Mouse (Mus musculus) limb, embryonic 10.5 days (tissue): ENCODE data around the gene Psors1c2. TPM values are rescaled to one million over a fixed set of nuclear protein-coding genes. Genes with fewer than 3 reads are reported as not detected.

Experiments used
- DNase-seq: peaks from one replicate; pipeline ENCODE4 v3.0.0-alpha.2; 2017; ENCODE audit warnings: low spot score
- H3K27ac ChIP-seq: fragments of 300-500 bp; sonication (generic); 2 replicates; pipeline ENCODE4 v1.5.1; 2016; ENCODE audit warnings: mild to moderate bottlenecking
- H3K27me3 ChIP-seq: fragments of 300-500 bp; sonication (generic); 2 replicates; pipeline ENCODE4 v1.6.1; 2016; ENCODE audit warnings: low read depth, mild to moderate bottlenecking; ENCODE audit not compliant: poor library complexity, severe bottlenecking
- H3K36me3 ChIP-seq: fragments of 300-500 bp; sonication (generic); 2 replicates; pipeline ENCODE4 v1.6.1; 2016; ENCODE audit warnings: mild to moderate bottlenecking, moderate library complexity
- H3K4me1 ChIP-seq: fragments of 300-500 bp; sonication (generic); 2 replicates; pipeline ENCODE4 v1.6.1; 2016
- H3K4me3 ChIP-seq: fragments of 300-500 bp; sonication (generic); 2 replicates; pipeline ENCODE4 v1.5.1; 2016; ENCODE audit warnings: mild to moderate bottlenecking, moderate library complexity
- H3K9me3 ChIP-seq: fragments of 300-500 bp; sonication (generic); replicated peaks from 2 replicates; pipeline ENCODE4 v1.6.1; 2016; ENCODE audit warnings: mild to moderate bottlenecking
- WGBS: fragments of 180-500 bp; shearing (Covaris S2); methylation state at CpG from one replicate; pipeline ENCODE4 v1.1.7; 2016; 5-methylcytosine and 5-hydroxymethylcytosine counted together
- polyA plus RNA-seq: library from polyadenylated mRNA; unstranded; fragments of >200 nt; fragmentation: Nextera tagmentation; extraction: Ambion mirVana; gene quantifications from 2 replicates; pipeline ENCODE4 v1.2.1, GENCODE M21; 2016

The Psors1c2 gene
- 1.4 TPM in 2 replicates for polyA plus RNA-seq

DNA sequence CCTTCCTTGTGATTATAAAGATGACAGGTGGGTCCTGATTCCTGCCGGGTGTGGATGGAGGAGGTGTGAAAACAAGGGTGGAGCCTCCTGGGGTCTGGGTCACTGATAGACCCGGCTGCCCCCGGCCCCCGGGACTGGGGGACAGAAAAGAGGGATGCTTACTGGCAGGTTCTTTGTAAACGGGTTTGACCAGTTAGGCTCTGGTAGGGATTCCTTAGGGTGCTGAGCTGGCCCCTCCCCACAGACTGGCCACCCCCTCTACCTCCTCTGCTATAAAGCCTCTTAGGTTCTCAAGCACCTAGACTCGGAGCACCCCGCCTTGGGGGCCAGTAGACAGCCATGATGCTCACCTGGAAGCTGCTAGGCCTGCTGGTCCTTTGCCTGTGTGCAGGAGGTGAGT lies at the start of gene Psors1c2:
Gene Psors1c2 (plus strand): TSS at position 301 of the 400 bp plus-strand sequence.
- Histone ChIP-seq H3K4me1 (peaks cover 9% of the 10 kb centered on the region), H3K27ac (no peak within 1 kb of the TSS), H3K9me3 (no peaks in the 10 kb centered on the region), H3K36me3 (peaks cover 30% of the 10 kb centered on the region), H3K27me3 (no peaks in the 10 kb centered on the region), H3K4me3 (no peak within 1 kb of the TSS)
- 21% methylated on average over 7 of the region's 7 CpGs for WGBS
- no peak for DNase-seq

DNA sequence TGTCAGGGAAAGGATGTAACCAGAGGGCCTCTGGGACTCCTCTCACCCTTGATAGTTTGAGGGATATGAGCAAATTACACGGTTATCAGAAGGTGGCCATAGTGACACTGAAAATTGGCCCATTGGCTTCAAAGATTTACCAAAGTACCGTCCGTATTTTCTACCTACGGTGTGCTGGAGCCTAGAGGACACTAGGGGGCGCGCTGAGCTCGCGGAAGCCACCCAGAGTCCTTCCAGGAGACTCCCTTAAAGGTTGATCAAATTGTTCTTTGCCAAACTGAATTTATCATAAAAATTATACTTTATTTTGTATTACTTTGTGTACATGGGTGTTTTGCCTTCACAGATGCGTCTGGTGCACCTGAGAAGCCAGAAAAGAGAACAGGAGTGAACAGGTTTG lies 48.9 kb upstream of the Psors1c2 start:
- Histone ChIP-seq H3K9me3 (no peaks in the 10 kb centered on the region), H3K27ac (no peak overlapping the region), H3K27me3 (no peaks in the 10 kb centered on the region), H3K36me3 (no peaks in the 10 kb centered on the region), H3K4me1 (no peaks in the 10 kb centered on the region), H3K4me3 (no peak overlapping the region)
- WGBS = 1% methylated on average over 9 of the region's 9 CpGs
- DNase-seq = peak; percentile 79

DNA sequence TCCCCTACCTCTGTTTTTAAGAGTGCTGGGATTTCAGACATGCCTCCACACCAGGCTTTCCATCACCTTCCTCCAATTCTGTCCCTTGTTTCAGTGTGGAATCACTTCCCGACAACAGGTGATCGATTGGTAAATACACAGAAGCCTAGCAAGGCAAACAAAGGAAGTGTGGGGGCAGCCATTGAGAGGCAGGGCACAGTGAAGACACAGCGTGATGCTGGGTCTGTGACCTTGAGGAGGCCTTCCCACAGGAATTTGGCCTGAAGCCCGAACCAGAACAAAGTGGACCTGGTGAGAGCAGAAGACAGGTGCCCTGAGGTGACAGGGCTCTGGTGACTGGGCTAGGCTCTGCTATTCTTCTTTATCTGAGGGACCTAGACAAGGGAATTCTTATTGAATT lies 47.3 kb upstream of the Psors1c2 start:
- Histone ChIP-seq H3K4me1 (no peaks in the 10 kb centered on the region), H3K36me3 (no peaks in the 10 kb centered on the region), H3K4me3 (no peak overlapping the region), H3K27me3 (no peaks in the 10 kb centered on the region), H3K27ac (no peak overlapping the region), H3K9me3 (no peaks in the 10 kb centered on the region)
- no peak for DNase-seq
- whole genome bisulfite sequencing = 42% methylated on average over 4 of the region's 4 CpGs

DNA sequence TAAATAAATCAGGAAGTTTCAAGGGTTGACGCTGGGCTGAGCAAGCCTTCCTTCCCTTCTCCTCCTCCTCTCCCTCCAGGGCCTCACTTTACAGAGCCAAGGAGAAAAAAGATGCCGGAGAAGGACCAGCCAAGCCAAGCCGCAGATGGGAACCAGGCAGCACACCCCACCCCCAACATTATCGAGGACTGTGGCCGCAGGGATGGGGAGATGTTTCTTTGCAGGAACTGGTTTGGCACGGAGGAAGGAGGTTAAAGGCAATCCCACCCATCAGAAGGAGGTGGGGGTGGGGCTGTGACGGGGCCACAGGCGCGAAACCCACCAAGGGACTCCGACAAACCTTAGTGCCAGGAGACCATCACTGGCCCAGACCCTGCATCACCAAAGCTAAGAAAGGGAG lies 46.3 kb upstream of the Psors1c2 start:
- Histone ChIP-seq H3K4me3 (no peak overlapping the region), H3K36me3 (no peaks in the 10 kb centered on the region), H3K27ac (no peak overlapping the region), H3K4me1 (no peaks in the 10 kb centered on the region), H3K9me3 (no peaks in the 10 kb centered on the region), H3K27me3 (no peaks in the 10 kb centered on the region)
- DNase-seq = no peak
- WGBS = 52% methylated on average over 10 of the region's 10 CpGs

DNA sequence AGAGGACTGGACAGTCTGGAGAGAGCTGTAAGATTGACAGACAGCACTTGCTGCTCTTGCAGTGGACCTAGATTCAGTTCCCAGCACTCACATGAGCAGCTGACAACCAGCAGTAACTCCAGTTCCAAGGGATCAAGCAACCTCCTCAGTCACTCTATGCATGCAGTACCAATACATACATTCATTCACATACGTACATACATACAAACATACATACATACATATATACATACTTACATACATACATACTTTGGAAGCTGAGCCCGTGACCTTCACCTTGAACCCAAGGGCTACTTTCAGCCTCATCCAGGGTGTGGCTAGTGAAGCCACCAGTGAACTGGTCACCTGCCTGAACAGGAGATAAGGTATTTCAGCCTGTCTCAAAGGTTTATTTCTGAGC lies 45.0 kb upstream of the Psors1c2 start:
- H3K36me3 ChIP-seq = no peaks in the 10 kb centered on the region
- no peaks in the 10 kb centered on the region for H3K4me1 ChIP-seq
- DNase-seq = no peak
- WGBS = 96% methylated on average over 2 of the region's 2 CpGs
- no peaks in the 10 kb centered on the region for H3K27me3 ChIP-seq
- no peaks in the 10 kb centered on the region for H3K9me3 ChIP-seq
- no peak overlapping the region for H3K4me3 ChIP-seq
- H3K27ac ChIP-seq = no peak overlapping the region

DNA sequence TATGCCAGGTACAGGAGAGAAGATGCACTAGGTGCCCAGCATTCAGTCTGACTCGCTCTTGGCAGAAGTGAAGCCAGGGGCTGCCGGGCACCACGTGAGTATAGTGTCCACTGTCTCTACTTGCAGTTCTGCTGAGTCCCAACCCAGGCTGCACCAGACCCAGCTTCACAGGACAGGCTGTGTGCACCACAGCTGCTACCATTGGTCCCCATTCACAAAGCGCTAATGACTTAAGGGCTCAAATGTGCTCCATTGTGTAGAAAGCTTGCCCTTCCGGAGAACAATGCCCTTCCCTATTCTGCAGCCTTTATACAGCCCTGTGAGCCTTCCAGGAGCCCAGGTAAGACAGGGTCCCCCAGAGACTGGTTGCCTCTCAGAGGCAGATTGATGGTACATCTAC lies 42.7 kb upstream of the Psors1c2 start:
- Histone ChIP-seq H3K9me3 (no peaks in the 10 kb centered on the region), H3K27ac (no peak overlapping the region), H3K36me3 (no peaks in the 10 kb centered on the region), H3K4me3 (no peak overlapping the region), H3K27me3 (no peaks in the 10 kb centered on the region), H3K4me1 (no peaks in the 10 kb centered on the region)
- 80% methylated on average over 5 of the region's 5 CpGs for WGBS
- DNase-seq = no peak

DNA sequence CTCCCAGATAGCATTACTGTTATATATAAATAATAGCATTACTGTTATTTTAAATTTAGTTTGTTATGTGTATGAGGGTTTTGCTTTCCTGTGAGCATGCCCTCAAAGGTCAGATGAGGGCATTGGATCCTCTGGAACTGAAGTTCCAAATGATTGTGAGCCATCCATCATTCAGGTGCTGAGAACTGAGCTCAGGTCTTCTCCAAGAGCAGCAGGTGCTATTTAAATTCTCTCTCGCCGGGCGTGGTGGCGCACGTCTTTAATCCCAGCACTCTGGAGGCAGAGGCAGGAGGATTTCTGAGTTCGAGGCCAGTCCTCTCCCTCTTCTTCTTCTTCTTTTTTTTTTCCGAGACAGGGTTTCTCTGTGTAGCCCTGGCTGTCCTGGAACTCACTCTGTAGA lies 35.9 kb upstream of the Psors1c2 start:
- DNase-seq = no peak
- Histone ChIP-seq H3K4me1 (peaks cover 3% of the 10 kb centered on the region), H3K9me3 (no peaks in the 10 kb centered on the region), H3K27ac (no peak overlapping the region), H3K4me3 (no peak overlapping the region), H3K36me3 (no peaks in the 10 kb centered on the region), H3K27me3 (no peaks in the 10 kb centered on the region)
- 94% methylated on average over 7 of the region's 7 CpGs for WGBS

DNA sequence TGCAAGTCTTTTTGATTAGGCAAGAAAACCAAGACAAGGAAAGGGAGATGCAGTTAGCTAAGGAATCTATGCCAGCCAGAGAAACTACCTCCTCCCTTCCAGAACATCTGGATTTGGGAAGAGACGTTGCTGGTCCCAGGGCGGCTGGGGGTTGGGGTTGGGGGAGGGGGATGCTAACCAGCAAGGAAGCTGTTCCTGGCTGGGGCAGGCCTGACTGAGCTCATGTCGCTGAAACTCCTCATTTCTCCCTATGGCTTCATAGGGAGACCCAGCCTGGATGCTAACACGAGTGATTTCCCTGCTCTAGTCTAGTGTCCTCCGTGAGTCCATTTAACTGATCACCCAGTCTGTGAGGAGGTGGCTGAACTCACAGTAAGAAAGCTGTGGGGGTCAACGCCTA lies 30.8 kb upstream of the Psors1c2 start:
- Histone ChIP-seq H3K4me1 (peaks cover 28% of the 10 kb centered on the region), H3K27ac (peak overlapping the region; percentile 81), H3K27me3 (peaks cover 35% of the 10 kb centered on the region), H3K4me3 (0 out of 2 replicates have a peak overlapping the region, but pooled peaks have one; percentile 6), H3K36me3 (no peaks in the 10 kb centered on the region), H3K9me3 (no peaks in the 10 kb centered on the region)
- DNase-seq = peak; percentile 64
- WGBS = 5% methylated on average over 6 of the region's 6 CpGs

DNA sequence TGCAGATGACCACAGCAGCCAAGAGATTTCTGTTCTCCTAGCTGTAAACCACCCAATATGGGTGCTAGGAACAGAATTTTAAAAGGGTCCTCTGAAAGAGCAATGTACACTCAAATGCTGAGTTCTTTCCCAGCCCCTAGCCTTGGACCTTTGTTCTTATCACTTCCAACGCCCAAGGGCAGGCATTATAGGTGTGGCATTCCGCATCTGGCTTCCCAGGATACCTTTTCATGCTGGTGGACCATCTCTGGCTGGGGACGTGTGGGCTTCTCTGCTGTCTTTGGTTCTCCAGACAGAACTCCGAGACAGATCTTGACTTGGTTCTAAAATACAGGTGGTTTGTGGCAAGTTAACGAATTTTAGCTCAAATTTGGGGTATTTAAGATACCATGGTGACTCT lies 30.2 kb upstream of the Psors1c2 start:
- whole genome bisulfite sequencing = 48% methylated on average over 5 of the region's 5 CpGs
- peak overlapping the region; percentile 81 for H3K27ac ChIP-seq
- no peaks in the 10 kb centered on the region for H3K36me3 ChIP-seq
- no peaks in the 10 kb centered on the region for H3K9me3 ChIP-seq
- H3K4me3 ChIP-seq = no peak overlapping the region
- no peak for DNase-seq
- peaks cover 40% of the 10 kb centered on the region for H3K27me3 ChIP-seq
- peaks cover 28% of the 10 kb centered on the region for H3K4me1 ChIP-seq

DNA sequence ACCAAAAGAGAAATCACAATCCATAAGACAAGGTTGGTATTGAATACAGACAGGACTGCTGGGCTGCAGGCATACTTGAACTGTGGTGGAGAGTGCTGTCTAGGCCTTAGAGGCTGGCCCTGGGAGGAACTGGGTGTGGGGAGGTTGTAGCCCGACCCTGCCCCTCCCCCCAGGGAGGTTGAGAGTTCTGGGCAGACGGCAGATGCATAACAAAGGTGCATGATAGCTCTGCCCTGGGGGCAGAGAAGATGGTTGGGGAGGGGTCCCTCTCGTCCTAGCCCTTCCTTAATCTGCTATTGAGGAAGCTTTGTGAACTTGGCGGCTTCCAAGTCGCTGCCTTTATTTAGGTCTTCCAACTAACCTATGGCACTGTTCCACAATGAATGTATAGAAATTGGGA lies 29.2 kb upstream of the Psors1c2 start:
- H3K4me3 ChIP-seq = no peak overlapping the region
- H3K4me1 ChIP-seq = peaks cover 28% of the 10 kb centered on the region
- peaks cover 50% of the 10 kb centered on the region for H3K27me3 ChIP-seq
- DNase-seq = no peak
- no peak overlapping the region for H3K27ac ChIP-seq
- WGBS = 27% methylated on average over 5 of the region's 5 CpGs
- no peaks in the 10 kb centered on the region for H3K9me3 ChIP-seq
- H3K36me3 ChIP-seq = no peaks in the 10 kb centered on the region

DNA sequence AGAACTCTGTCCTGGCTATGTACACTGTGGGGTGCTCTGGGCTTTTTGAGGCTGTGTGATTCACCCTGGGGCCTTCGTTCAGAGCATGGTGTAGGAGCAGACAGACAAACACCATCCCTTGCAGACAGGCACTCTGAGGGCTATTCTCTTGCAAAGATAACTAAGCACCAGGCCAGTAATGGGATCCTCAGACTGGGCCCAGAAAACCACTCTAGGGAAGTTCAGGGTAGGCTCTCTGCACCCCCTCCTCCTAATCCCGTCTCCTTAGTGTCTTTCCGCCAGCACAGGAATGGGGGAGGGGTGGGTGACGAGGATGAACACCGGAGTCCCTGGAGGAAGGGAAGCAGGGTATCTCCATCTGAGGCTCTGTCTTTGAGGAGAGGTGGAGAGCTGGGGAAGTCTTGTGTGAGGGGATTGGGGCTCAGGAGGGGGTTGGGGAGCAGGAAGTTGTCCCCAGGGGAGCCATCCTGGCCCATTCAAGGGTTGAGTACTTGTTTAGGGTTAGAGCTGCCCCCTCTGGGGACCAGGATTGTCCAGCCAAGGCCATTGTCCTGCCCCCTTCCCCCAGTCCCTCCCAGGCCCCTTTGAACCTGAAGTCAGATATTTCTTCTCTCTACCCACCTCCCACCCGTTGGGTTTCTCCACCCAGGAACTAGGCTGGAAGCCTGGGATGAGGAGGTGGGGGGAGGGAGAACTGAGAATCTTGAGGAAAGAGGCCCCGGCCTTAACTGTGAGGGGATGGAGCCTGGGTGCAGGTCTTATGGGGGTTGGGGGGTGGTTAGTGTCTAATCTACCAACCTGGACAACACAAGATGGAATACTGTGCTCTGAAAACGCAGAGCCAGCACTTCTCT lies 28.1 kb upstream of the Psors1c2 start:
- H3K27ac ChIP-seq = 0 out of 2 replicates have a peak overlapping the region, but pooled peaks have one; percentile 8
- H3K4me1 ChIP-seq = peaks cover 28% of the 10 kb centered on the region
- no peaks in the 10 kb centered on the region for H3K36me3 ChIP-seq
- WGBS = 28% methylated on average over 8 of the region's 8 CpGs
- H3K4me3 ChIP-seq = no peak overlapping the region
- peaks cover 53% of the 10 kb centered on the region for H3K27me3 ChIP-seq
- DNase-seq = no peak
- H3K9me3 ChIP-seq = no peaks in the 10 kb centered on the region

DNA sequence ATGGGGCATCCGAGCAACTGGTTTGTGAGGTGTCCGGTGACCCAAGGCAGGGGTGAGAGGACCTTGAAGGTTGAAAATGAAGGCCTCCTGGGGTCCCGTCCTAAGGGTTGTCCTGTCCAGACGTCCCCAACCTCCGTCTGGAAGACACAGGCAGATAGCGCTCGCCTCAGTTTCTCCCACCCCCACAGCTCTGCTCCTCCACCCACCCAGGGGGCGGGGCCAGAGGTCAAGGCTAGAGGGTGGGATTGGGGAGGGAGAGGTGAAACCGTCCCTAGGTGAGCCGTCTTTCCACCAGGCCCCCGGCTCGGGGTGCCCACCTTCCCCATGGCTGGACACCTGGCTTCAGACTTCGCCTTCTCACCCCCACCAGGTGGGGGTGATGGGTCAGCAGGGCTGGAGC lies 27.2 kb upstream of the Psors1c2 start, which contains the start of gene Pou5f1:
Gene Pou5f1 (plus strand): TSS at position 243 of the 400 bp plus-strand sequence.
- peaks cover 53% of the 10 kb centered on the region for H3K27me3 ChIP-seq
- no peaks in the 10 kb centered on the region for H3K36me3 ChIP-seq
- H3K27ac ChIP-seq = no peak within 1 kb of the TSS
- peaks cover 28% of the 10 kb centered on the region for H3K4me1 ChIP-seq
- H3K4me3 ChIP-seq = no peak within 1 kb of the TSS
- DNase-seq = no peak
- 36% methylated on average over 13 of the region's 13 CpGs for WGBS
- no peaks in the 10 kb centered on the region for H3K9me3 ChIP-seq

DNA sequence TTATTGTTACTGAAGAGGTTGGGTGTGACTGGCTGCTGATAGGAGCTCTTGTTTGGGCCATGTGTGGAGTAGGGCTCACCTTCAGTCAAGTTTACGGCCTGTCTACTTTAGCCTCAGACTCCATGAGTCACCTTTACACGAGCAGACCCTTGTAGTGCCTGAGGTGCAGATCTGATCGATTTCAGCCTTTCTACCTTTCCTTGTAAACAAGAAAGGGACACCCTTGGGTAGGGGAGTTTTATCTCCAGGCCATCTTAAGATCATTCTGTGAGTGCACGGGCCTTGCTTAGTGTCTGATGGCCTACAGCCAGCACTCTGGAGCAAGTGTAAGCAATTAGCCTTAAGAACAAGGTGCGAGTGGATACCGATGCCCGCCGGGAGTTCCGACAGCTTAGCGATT lies 26.1 kb upstream of the Psors1c2 start:
- H3K27me3 ChIP-seq = peaks cover 53% of the 10 kb centered on the region
- no peak overlapping the region for H3K27ac ChIP-seq
- H3K4me3 ChIP-seq = no peak overlapping the region
- WGBS = 11% methylated on average over 10 of the region's 10 CpGs
- no peaks in the 10 kb centered on the region for H3K36me3 ChIP-seq
- no peak for DNase-seq
- peaks cover 27% of the 10 kb centered on the region for H3K4me1 ChIP-seq
- no peaks in the 10 kb centered on the region for H3K9me3 ChIP-seq
